Mouse (Mus musculus) limb, embryonic 10.5 days (tissue): ENCODE measurements at regions not wholly inside any gene's neighbourhood (a gene's known extent, or its start where the extent isn't known, plus 50 kb on each side); places are given as distances from the start of the nearest gene placed in this dataset.

Source experiments
- DNase-seq: peaks from one replicate; pipeline ENCODE4 v3.0.0-alpha.2; 2017; ENCODE audit warnings: low spot score
- H3K27ac ChIP-seq: fragments of 300-500 bp; sonication (generic); 2 replicates; pipeline ENCODE4 v1.5.1; 2016; ENCODE audit warnings: mild to moderate bottlenecking
- H3K27me3 ChIP-seq: fragments of 300-500 bp; sonication (generic); 2 replicates; pipeline ENCODE4 v1.6.1; 2016; ENCODE audit warnings: low read depth, mild to moderate bottlenecking; ENCODE audit not compliant: poor library complexity, severe bottlenecking
- H3K36me3 ChIP-seq: fragments of 300-500 bp; sonication (generic); 2 replicates; pipeline ENCODE4 v1.6.1; 2016; ENCODE audit warnings: mild to moderate bottlenecking, moderate library complexity
- H3K4me1 ChIP-seq: fragments of 300-500 bp; sonication (generic); 2 replicates; pipeline ENCODE4 v1.6.1; 2016
- H3K4me3 ChIP-seq: fragments of 300-500 bp; sonication (generic); 2 replicates; pipeline ENCODE4 v1.5.1; 2016; ENCODE audit warnings: mild to moderate bottlenecking, moderate library complexity
- H3K9me3 ChIP-seq: fragments of 300-500 bp; sonication (generic); replicated peaks from 2 replicates; pipeline ENCODE4 v1.6.1; 2016; ENCODE audit warnings: mild to moderate bottlenecking
- WGBS: fragments of 180-500 bp; shearing (Covaris S2); methylation state at CpG from one replicate; pipeline ENCODE4 v1.1.7; 2016; 5-methylcytosine and 5-hydroxymethylcytosine counted together

DNA sequence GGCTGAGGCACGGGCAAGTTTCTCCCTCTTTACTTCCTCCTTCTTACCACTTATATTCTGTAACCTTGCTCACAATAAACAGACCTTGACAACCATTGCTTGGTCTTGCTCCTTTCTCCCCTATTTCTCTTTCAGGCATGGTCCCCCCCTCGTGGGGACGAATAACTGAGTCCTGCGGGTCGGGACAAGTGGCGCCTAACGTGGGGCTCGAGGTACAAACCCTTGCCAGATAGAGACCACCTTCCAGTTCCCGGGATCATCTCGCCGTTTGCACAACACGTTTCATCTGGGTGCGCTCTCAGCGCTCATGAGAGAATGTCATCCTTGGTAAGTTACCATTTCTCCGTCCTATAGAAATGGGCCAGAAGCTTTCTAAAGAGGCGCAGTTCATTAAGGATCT, 79.6 kb upstream of the Foxn3 start:
- Histone ChIP-seq H3K4me3 (no peak overlapping the region), H3K9me3 (peaks cover 15% of the 10 kb centered on the region), H3K36me3 (peaks cover 3% of the 10 kb centered on the region; the same call in 1 of the 2 replicates), H3K27me3 (no peaks in the 10 kb centered on the region), H3K27ac (no peak overlapping the region), H3K4me1 (peaks cover 20% of the 10 kb centered on the region)
- WGBS: 98% methylated on average over 16 of the region's 16 CpGs
- no peak for DNase-seq

DNA sequence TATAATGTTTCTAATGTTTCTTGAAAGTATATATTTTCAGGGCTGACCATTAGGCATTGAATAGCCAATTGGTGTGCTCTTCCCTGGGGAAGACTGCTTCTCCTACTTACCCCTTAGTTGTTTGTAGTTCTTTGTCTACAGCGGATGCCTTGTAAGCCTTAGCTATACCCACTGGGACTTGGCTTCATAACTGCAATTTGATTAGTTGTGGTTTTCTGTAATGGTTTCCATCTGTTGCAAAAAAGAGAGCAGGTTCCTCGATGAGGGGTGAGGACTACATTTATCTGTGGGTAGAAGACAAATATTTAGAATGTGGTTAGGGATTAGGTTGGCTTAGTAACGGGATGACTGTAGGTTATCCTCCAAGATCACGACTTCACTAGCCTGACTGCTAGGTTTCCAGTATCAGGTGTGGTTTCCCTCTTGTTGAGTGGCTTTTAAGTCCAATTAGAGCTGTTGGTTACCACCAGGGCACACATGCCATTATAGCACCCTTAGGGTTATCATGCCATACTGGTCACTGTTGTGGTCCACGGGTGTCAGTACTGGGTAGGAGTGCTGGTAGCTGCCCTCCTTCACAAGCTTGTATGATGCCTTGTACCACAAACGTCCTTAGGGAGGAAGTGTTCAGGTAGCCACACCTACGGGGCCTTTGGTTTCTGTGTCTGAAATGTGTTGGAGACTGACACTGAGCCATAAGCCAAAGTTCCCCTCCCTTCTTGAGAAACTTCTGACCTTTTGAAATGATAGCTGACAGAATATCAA, 78.9 kb upstream of the Foxn3 start:
- Histone ChIP-seq H3K9me3 (peaks cover 15% of the 10 kb centered on the region), H3K27ac (no peak overlapping the region), H3K27me3 (no peaks in the 10 kb centered on the region), H3K4me3 (no peak overlapping the region), H3K4me1 (peaks cover 20% of the 10 kb centered on the region), H3K36me3 (peaks cover 3% of the 10 kb centered on the region; the same call in 1 of the 2 replicates)
- no peak for DNase-seq
- WGBS: 91% methylated on average over 7 of the region's 7 CpGs

DNA sequence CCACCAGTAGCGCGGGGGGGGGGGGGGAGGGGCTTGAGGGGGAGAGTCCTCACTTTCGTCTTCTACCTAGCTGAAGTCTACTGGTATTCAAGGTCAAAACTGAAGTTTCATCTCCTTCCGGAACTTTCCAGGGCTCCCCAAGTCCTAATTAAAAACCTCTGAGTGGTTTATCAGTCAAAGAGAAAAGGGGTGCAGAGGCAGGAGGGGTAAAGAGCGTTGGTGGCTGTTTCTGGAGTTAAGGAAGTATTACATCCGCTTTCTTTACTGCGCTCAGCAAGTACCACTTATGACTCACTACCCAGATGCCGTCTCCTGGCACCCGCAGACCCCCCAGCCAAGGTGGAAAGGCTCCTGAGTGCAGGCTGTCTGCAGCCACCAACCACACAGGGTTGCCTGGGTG, 77.9 kb upstream of the Foxn3 start:
- Histone ChIP-seq H3K9me3 (peaks cover 15% of the 10 kb centered on the region), H3K27ac (peak overlapping the region; percentile 19; the same call in 1 of the 2 replicates), H3K4me1 (peaks cover 20% of the 10 kb centered on the region), H3K27me3 (no peaks in the 10 kb centered on the region), H3K36me3 (peaks cover 3% of the 10 kb centered on the region; the same call in 1 of the 2 replicates), H3K4me3 (peak overlapping the region; percentile 22; the same call in 1 of the 2 replicates)
- DNase-seq: no peak
- WGBS: 53% methylated on average over 8 of the region's 9 CpGs

DNA sequence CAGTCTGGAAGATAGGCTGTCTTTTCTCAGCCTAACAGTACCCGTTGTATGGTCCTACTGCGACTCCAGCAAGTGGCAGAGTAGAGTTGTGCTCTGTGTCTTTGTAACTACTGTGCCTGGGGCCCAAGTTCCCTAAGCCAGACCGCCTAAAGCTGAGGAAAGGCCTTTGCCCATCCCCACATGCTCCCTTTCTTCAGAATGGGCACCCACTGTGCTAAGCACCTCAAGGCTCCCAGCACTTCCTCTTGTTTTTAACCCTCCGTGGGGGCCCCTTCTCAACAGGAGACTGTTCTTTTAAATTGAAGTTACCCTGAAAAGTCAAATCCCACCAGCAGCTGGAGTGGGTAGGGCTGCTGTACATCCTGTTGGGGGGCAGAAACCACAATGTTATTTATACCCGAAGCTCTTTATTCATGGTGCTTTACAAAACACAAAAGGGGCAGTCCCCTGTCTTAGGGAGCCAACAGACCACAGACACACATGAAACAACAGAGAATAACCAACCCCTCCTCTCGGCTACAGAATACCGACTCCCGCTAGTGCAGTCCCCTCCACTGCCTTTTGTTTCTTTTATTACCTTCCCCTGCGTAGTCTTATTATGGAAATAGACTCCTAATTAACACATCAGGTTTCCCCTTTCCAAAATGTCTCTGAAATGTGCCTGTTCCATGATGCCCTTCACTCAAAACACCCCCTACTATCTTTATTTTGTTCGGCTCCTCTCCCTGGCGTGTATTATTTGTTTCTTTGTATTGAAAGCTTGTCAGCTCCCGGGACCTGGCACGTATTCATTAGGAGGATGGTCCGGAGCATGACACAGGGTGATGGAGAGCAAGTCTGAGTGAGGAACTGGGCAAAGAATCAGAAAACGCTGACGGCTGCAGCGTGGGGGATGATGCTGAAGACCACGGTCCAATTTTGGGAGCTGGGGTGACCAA, 77.1 kb upstream of the Foxn3 start:
- Histone ChIP-seq H3K27ac (peak overlapping the region; percentile 66), H3K4me1 (peaks cover 20% of the 10 kb centered on the region), H3K27me3 (no peaks in the 10 kb centered on the region), H3K4me3 (peak overlapping the region; percentile 22; the same call in 1 of the 2 replicates), H3K36me3 (peaks cover 3% of the 10 kb centered on the region; the same call in 1 of the 2 replicates), H3K9me3 (peaks cover 15% of the 10 kb centered on the region)
- no peak for DNase-seq
- 14% methylated on average over 18 of the region's 18 CpGs for WGBS

DNA sequence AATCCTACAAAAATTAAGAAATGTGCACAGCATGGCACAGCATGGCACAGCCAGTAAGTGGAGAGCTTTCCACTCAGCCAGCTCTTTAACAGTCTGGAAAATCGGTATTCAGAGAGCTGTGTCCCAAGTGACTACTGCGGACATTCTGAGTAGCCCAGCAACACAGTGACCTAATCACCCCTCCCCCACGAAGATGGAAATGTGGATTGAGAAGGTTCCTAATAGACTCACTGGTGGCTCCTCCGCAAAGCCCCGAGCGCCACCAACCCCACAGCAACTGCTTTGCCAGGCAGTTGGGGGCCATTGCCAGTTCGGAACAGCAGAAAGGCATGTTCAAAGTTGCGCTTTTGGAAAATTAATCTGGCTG, 76.4 kb upstream of the Foxn3 start:
- Histone ChIP-seq H3K9me3 (peaks cover 10% of the 10 kb centered on the region), H3K4me1 (peaks cover 20% of the 10 kb centered on the region), H3K27ac (peak overlapping the region; percentile 66), H3K4me3 (no peak overlapping the region), H3K27me3 (no peaks in the 10 kb centered on the region), H3K36me3 (peaks cover 1% of the 10 kb centered on the region; the same call in 1 of the 2 replicates)
- DNase-seq: peak; percentile 30
- 34% methylated on average over 8 of the region's 8 CpGs for WGBS

DNA sequence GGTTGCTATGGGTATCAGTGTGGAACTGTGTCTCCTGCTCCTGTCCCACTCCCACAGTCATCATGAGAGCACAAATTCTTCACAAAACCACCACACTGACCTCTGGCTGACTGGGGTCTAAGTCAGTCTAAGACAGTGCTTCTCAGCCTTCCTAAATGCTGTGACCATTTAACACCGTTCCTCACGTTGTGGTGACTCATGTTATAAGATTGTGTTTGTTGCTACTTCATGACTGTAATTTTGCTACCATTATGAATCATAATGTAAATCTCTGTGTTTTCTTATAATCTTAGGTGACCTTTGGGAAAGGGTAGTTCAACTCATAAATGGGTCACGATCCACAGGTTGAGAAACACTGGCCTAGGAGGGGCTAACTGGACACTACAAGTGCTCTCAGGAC, 75.7 kb upstream of the Foxn3 start:
- Histone ChIP-seq H3K27me3 (no peaks in the 10 kb centered on the region), H3K4me3 (no peak overlapping the region), H3K9me3 (peaks cover 5% of the 10 kb centered on the region), H3K4me1 (peaks cover 20% of the 10 kb centered on the region), H3K36me3 (no peaks in the 10 kb centered on the region; the same call in 1 of the 2 replicates), H3K27ac (no peak overlapping the region)
- WGBS: 91% methylated on average over 3 of the region's 3 CpGs
- DNase-seq: no peak

DNA sequence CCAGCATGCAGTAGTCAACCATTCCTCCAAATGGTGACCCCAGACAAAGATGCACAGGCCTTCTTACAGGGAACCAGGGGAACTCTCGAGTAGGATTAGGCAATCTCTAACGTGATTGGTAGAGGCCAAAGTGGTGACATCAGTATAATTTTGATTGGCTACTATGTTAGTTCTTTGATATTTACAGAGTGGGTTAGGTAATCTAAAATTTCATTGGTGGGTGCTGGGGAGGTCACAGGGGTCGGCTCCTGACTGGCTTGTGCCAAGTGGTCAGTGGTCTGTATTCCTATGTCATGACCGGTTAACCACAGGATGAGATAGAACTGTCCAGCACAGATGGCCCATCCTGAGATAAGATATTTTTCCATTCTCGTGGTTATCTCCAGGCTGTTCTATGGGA, 74.6 kb upstream of the Foxn3 start:
- no peak overlapping the region for H3K27ac ChIP-seq
- 85% methylated on average over 5 of the region's 5 CpGs for WGBS
- H3K27me3 ChIP-seq: no peaks in the 10 kb centered on the region
- no peak for DNase-seq
- H3K4me1 ChIP-seq: peaks cover 20% of the 10 kb centered on the region
- peaks cover 2% of the 10 kb centered on the region; the same call in 1 of the 2 replicates for H3K9me3 ChIP-seq
- no peaks in the 10 kb centered on the region; the same call in 1 of the 2 replicates for H3K36me3 ChIP-seq
- no peak overlapping the region for H3K4me3 ChIP-seq

DNA sequence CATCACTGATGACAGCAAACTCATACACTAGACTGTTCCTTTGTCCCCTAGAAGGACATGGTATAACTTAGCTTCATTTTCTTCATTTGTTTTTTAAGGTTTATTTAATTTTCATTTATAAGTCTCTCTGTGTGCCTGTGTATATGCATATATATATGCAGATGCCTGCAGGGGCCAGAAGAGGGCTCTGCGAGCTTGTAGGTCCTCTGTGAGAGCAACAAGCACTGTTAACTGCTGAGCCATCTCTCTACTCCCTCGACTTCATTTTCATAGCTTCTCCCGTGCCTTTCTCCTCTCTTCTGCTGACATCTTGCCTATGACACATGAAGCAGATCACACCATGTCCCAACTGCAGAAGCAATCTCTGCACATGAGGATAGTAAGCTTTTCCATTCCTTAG, 72.9 kb upstream of the Foxn3 start:
- Histone ChIP-seq H3K27ac (no peak overlapping the region), H3K27me3 (no peaks in the 10 kb centered on the region), H3K4me1 (peaks cover 16% of the 10 kb centered on the region), H3K4me3 (no peak overlapping the region), H3K9me3 (no peaks in the 10 kb centered on the region), H3K36me3 (no peaks in the 10 kb centered on the region)
- WGBS: 81% methylated on average over 3 of the region's 3 CpGs
- no peak for DNase-seq

DNA sequence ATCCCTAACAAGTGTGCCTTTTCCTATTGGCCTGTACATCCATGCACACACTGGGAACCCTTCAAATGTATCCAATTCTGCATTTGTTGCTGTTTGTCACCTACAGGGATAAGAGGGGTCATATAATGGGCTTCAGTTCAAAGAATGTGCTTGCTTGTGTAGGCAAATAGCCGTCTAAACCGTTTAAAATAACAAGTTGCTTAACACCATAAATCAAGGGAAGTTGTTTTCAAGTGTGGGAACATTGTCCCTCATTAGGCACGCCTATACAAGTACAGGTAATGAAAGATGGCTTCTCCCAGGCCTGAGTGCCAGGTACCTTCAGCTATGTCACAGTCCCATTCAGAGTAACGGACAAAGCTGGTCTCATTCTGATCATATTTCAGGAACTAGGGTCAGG, 72.0 kb upstream of the Foxn3 start:
- Histone ChIP-seq H3K4me3 (no peak overlapping the region), H3K27me3 (no peaks in the 10 kb centered on the region)
- DNase-seq: no peak

DNA sequence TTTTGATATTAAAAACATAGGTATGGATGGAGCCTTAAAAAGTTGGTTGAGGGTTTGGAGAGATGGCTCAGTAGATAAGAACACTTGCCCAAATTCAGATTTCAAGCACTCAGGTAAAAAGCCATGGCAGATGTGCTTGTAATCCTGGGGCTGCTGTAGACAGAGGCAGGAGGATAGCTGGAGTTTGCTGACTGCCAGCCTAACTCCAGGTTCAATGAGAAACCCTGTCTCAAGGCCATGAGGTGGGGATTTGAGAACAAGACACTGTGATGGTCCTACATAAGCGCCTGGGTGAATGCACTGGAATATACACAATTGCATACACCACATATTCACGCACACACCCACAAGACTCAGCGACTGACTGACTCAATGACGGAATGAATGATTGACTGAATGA, 71.3 kb upstream of the Foxn3 start:
- Histone ChIP-seq H3K27ac (no peak overlapping the region), H3K4me3 (no peak overlapping the region), H3K27me3 (no peaks in the 10 kb centered on the region), H3K36me3 (no peaks in the 10 kb centered on the region), H3K4me1 (peaks cover 1% of the 10 kb centered on the region), H3K9me3 (no peaks in the 10 kb centered on the region)
- no peak for DNase-seq
- WGBS: 95% methylated on average over 4 of the region's 4 CpGs

More for the DNA sequence above, 72.0 kb upstream of the Foxn3 start:
- 61% methylated on average over 4 of the region's 4 CpGs for WGBS
- H3K9me3 ChIP-seq: no peaks in the 10 kb centered on the region
- peaks cover 8% of the 10 kb centered on the region for H3K4me1 ChIP-seq
- H3K36me3 ChIP-seq: no peaks in the 10 kb centered on the region
- no peak overlapping the region for H3K27ac ChIP-seq

DNA sequence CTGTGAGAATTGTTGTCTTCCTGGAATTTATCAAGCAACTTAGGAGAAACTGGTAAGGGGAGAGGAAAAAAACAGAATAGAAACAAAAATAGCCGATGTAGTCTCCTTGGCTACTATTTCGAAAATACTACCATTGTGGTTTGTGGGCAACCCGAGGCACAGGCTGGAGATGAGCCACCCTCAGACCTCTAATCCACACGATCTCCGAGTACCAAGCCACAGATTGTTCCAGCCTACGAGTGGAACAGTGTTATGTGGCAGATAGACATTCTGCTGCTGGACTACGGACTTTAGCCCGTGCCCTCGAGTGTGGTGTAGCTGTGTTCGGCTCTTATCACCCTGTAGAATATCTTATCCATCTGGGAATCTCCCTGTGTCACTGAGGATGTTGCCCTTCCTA, 70.3 kb upstream of the Foxn3 start:
- no peak for DNase-seq
- Histone ChIP-seq H3K36me3 (no peaks in the 10 kb centered on the region), H3K4me1 (peaks cover under 1% of the 10 kb centered on the region; the same call in 1 of the 2 replicates), H3K9me3 (no peaks in the 10 kb centered on the region), H3K4me3 (no peak overlapping the region), H3K27me3 (no peaks in the 10 kb centered on the region), H3K27ac (no peak overlapping the region)
- WGBS: 93% methylated on average over 10 of the region's 10 CpGs

DNA sequence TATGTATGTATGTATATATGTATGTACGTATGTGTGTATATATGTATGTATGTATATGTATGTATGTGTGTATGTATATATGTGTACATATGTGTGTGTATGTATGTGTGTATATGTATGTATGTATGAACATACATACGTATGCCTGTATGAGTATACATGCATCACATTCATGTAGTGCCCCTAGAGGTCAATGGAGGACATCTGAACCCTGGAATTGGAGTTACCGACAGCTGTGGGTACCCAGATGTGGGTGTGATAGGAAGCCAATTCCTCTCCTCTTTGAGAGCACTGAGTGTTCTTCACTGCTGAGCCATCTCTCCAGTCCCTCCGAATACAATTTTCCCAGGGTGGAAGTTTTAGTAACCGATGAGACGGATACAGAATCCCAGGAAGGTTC, 69.6 kb upstream of the Foxn3 start:
- Histone ChIP-seq H3K4me3 (no peak overlapping the region), H3K9me3 (no peaks in the 10 kb centered on the region), H3K27me3 (no peaks in the 10 kb centered on the region), H3K27ac (no peak overlapping the region), H3K36me3 (no peaks in the 10 kb centered on the region), H3K4me1 (peaks cover 7% of the 10 kb centered on the region)
- WGBS: 94% methylated on average over 6 of the region's 6 CpGs
- no peak for DNase-seq

DNA sequence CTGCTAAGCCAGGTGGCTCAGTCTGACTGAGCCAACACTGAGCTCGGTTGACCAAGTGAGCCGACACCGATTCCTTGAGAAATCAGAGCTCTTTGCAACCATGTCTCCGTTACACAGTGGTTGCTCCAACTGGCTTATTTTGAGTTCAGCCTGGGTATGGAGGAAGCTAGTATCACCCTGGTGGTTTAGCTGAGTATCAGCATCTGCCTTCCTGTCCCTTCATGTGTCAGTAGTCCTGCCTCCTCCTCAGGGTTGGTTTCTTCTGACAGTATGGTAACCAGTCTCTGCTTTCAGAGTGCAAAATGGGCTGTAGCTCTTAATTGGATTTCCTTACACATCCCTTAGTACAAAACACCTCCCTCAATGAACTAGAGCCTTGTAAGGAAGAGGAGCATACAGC, 66.2 kb upstream of the Foxn3 start:
- Histone ChIP-seq H3K9me3 (no peaks in the 10 kb centered on the region), H3K27ac (no peak overlapping the region), H3K36me3 (no peaks in the 10 kb centered on the region), H3K27me3 (no peaks in the 10 kb centered on the region), H3K4me3 (no peak overlapping the region), H3K4me1 (peaks cover 18% of the 10 kb centered on the region)
- WGBS: 95% methylated on average over 4 of the region's 4 CpGs
- no peak for DNase-seq
